Mouse (Mus musculus) neural tube, embryonic 13.5 days (tissue): ENCODE results near the gene Hist1h3e. TPM values are rescaled to one million over a fixed set of nuclear protein-coding genes. Genes with fewer than 3 reads are reported as not detected.
"Not testable (repeated sequence)": the region's sequence is repeated elsewhere in the genome, so short reads cannot be mapped to it uniquely, and the experiment has no call there.

Source experiments
- ATAC-seq: fragments of 200-750 bp; cut with Nextera tagmentation; 2 replicates; pipeline ENCODE4 v1.8.0; 2017; ENCODE audit warnings: low read depth, mild to moderate bottlenecking, moderate TSS enrichment, moderate library complexity
- H3K27ac ChIP-seq: fragments of 300-500 bp; sonication (generic); replicated peaks from 2 replicates; pipeline ENCODE4 v1.5.1; 2015; ENCODE audit warnings: moderate library complexity, mild to moderate bottlenecking, inconsistent platforms
- H3K27me3 ChIP-seq: fragments of 300-500 bp; sonication (generic); 2 replicates; pipeline ENCODE4 v1.6.1; 2015; ENCODE audit warnings: mild to moderate bottlenecking, inconsistent platforms
- H3K36me3 ChIP-seq: fragments of 300-500 bp; sonication (generic); 2 replicates; pipeline ENCODE4 v1.6.1; 2015; ENCODE audit warnings: mild to moderate bottlenecking, inconsistent platforms
- H3K4me1 ChIP-seq: fragments of 300-500 bp; sonication (generic); replicated peaks from 2 replicates; pipeline ENCODE4 v1.6.1; 2015; ENCODE audit warnings: inconsistent platforms
- H3K4me2 ChIP-seq: fragments of 300-500 bp; sonication (generic); 2 replicates; pipeline ENCODE4 v1.6.1; 2015; ENCODE audit warnings: inconsistent platforms, mild to moderate bottlenecking, moderate library complexity
- H3K4me3 ChIP-seq: fragments of 300-500 bp; sonication (generic); 2 replicates; pipeline ENCODE4 v1.5.1; 2015; ENCODE audit warnings: mild to moderate bottlenecking, inconsistent platforms
- H3K9ac ChIP-seq: fragments of 300-500 bp; sonication (generic); 2 replicates; pipeline ENCODE4 v1.6.1; 2015; ENCODE audit warnings: moderate library complexity, mild to moderate bottlenecking, inconsistent platforms
- H3K9me3 ChIP-seq: fragments of 300-500 bp; sonication (generic); 2 replicates; pipeline ENCODE4 v1.6.1; 2016; ENCODE audit warnings: inconsistent platforms
- WGBS: fragments of 180-500 bp; shearing (Covaris S2); methylation state at CpG from one replicate; pipeline ENCODE4 v1.1.7; 2015; 5-methylcytosine and 5-hydroxymethylcytosine counted together
- polyA plus RNA-seq: library from polyadenylated mRNA; unstranded; fragments of >200 nt; fragmentation: Nextera tagmentation; extraction: Ambion mirVana; gene quantifications from 2 replicates; pipeline ENCODE4 v1.2.1, GENCODE M21; 2015

Gene Hist1h3e
- polyA plus RNA-seq, 1 experiment from 2014 or later, result 3.2 TPM

DNA sequence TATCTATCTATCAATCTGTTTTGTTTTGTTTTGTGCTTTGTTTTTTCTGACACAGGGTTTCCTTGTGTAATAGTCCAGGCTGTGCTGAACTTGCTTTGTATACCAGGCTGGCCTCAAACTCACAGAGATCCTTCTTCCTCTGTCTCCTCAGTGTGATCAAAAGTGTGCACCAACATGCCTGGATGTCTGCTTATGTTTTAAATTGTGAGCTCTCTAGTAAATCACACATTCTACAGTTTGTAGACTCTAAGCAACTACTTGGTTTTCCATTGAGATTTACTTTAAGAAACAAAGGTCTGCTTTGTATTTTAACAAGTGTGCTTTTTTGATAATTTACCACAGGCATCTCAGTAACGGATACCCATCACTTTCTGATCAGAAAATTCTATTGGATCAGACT lies 15.7 kb upstream of the Hist1h3e start:
- no peak overlapping the region for H3K4me2 ChIP-seq
- H3K27me3 ChIP-seq, result no peaks in the 10 kb centered on the region
- H3K9me3 ChIP-seq, result no peaks in the 10 kb centered on the region
- no peaks in the 10 kb centered on the region for H3K36me3 ChIP-seq
- ATAC-seq, result no peak
- H3K9ac ChIP-seq, result no peak overlapping the region
- H3K4me3 ChIP-seq, result no peak overlapping the region
- H3K4me1 ChIP-seq, result peaks cover 42% of the 10 kb centered on the region
- WGBS, result 86% methylated on average over 1 of the region's 1 CpGs
- no peak overlapping the region for H3K27ac ChIP-seq

DNA sequence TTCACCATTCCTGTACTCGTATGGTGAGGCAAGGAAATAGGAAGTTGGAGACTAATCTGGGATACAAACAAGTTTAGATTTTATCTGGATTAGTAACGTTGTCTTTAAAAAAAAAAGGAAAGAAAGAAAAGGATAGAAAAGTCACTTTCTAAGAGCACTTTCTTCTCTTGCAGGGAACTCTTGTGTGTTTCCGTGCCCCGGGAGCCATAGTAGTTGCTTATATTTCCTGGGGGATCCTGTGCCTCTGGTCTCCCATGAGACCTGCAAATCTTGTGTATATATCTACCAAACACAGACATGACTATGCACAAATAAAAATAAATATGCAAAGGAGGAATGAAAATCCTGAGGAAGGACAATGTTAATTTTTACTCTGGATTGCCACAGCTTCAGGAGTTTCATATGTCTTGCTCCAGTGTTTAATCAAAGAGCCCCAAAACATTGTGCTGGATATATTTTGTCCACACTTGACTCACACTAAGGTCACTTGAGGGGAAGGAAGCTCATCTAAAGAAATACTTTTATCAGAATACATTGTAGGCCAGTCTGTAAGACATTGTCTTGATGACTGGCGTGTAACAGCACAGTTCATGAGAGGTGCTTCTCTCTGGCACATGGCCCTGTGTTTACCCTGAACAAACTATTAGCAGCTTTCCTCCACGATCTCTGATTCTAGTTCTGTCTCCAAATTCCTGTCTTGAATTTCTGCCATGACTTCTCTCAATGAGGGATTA lies 14.9 kb upstream of the Hist1h3e start:
- no peaks in the 10 kb centered on the region for H3K9me3 ChIP-seq
- peak overlapping the region; percentile 78 for H3K9ac ChIP-seq
- H3K4me2 ChIP-seq, result peak overlapping the region; percentile 81
- H3K27me3 ChIP-seq, result no peaks in the 10 kb centered on the region
- 54% methylated on average over 6 of the region's 6 CpGs for WGBS
- H3K4me1 ChIP-seq, result peaks cover 42% of the 10 kb centered on the region
- H3K27ac ChIP-seq, result 0 out of 2 replicates have a peak overlapping the region, but pooled peaks have one; percentile 1
- H3K4me3 ChIP-seq, result 0 out of 2 replicates have a peak overlapping the region, but pooled peaks have one; percentile 42
- no peaks in the 10 kb centered on the region for H3K36me3 ChIP-seq
- no peak for ATAC-seq

- 8% methylated on average over 7 of the region's 7 CpGs for WGBS
Measured at GRCm38 (mm10) chr13:23576351-23576881, 14.2 kb upstream of the Hist1h3e start.

GRCm38 (mm10) chr13:23575864-23576313 lies 13.7 kb upstream of the Hist1h3e start:
- Histone ChIP-seq H3K9ac (peak overlapping the region; percentile 78), H3K27ac (peak overlapping the region; percentile 81), H3K4me3 (peak overlapping the region; percentile 42), H3K4me1 (peaks cover 39% of the 10 kb centered on the region), H3K4me2 (peak overlapping the region; percentile 81)
- H3K9me3 ChIP-seq, ATAC-seq, H3K27me3 ChIP-seq, H3K36me3 ChIP-seq: not testable (repeated sequence)
- whole genome bisulfite sequencing, result under 1% methylated on average over 14 of the region's 40 CpGs

More at GRCm38 (mm10) chr13:23576351-23576881, 14.2 kb upstream of the Hist1h3e start:
- no peak for ATAC-seq
- H3K9ac ChIP-seq, result peak overlapping the region; percentile 78
- H3K36me3 ChIP-seq, result no peaks in the 10 kb centered on the region
- H3K27ac ChIP-seq, result peak overlapping the region; percentile 68
- no peaks in the 10 kb centered on the region for H3K27me3 ChIP-seq
- H3K4me1 ChIP-seq, result peaks cover 41% of the 10 kb centered on the region
- peak overlapping the region; percentile 42 for H3K4me3 ChIP-seq
- no peaks in the 10 kb centered on the region for H3K9me3 ChIP-seq
- H3K4me2 ChIP-seq, result peak overlapping the region; percentile 81

DNA sequence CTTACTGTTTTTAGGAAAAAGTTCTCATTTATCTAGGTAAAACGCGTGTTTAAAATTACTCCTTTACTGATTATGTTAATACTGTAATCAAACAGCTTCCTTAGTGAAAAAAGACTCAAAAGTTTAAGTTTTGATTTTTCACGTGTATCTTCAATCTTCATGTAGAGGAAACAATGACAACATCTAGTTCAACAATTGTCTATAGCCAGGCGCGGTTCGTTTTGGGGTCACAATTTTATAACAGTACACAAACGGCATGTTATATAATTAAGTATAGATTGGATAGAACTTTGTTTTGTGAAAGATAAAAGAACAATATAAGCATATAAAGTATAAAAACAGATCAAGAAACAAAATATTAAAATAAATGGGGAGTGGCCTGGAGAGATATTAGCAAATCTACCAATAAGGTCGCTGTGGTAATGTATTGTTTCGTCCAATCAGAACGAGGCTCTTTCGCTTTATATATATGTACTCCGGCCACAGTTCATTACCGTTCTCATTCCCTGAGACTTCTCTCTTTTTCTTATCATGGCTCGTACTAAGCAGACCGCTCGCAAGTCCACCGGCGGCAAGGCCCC lies 13.2 kb upstream of the Hist1h3e start, which contains the start of gene Hist1h3d:
TSS of gene Hist1h3d (plus strand) at position 493 of the 581 bp plus-strand sequence.
- Histone ChIP-seq H3K4me1 (peaks cover 38% of the 10 kb centered on the region), H3K4me3 (peak within 1 kb of the TSS; percentile 42), H3K4me2 (peak within 1 kb of the TSS; percentile 81), H3K36me3 (no peaks in the 10 kb centered on the region), H3K27me3 (no peaks in the 10 kb centered on the region), H3K9ac (peak within 1 kb of the TSS; percentile 78), H3K9me3 (no peaks in the 10 kb centered on the region), H3K27ac (peak within 1 kb of the TSS; percentile 84)
- under 1% methylated on average over 18 of the region's 18 CpGs for WGBS
- ATAC-seq, result peak; percentile 60

DNA sequence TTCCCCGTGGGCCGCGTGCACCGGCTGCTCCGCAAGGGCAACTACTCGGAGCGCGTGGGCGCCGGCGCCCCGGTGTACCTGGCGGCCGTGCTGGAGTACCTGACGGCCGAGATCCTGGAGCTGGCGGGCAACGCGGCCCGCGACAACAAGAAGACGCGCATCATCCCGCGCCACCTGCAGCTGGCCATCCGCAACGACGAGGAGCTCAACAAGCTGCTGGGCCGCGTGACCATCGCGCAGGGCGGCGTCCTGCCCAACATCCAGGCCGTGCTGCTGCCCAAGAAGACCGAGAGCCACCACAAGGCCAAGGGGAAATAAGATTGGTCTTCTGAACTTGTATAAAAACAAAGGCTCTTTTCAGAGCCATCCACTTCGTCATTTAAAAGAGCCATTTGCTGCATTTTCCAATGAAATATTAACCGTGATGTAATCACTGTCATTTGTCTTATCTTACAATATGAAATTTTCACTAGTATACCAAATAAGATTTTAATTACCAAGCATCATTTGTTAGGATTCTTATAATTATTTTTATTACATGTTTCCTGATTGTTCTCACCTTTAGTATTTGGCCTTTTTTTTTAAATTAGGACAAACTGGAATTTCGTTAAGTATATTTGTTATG lies 12.5 kb upstream of the Hist1h3e start:
- ATAC-seq, result peak; percentile 6; the same call in 1 of the 2 replicates
- Histone ChIP-seq H3K4me1 (peaks cover 42% of the 10 kb centered on the region), H3K9ac (peak overlapping the region; percentile 59; the same call in 1 of the 2 replicates), H3K4me3 (peak overlapping the region; percentile 45), H3K4me2 (peak overlapping the region; percentile 81), H3K27ac (peak overlapping the region; percentile 84)
- not testable (repeated sequence) for H3K36me3 ChIP-seq, H3K9me3 ChIP-seq, H3K27me3 ChIP-seq
- under 1% methylated on average over 7 of the region's 39 CpGs for WGBS

DNA sequence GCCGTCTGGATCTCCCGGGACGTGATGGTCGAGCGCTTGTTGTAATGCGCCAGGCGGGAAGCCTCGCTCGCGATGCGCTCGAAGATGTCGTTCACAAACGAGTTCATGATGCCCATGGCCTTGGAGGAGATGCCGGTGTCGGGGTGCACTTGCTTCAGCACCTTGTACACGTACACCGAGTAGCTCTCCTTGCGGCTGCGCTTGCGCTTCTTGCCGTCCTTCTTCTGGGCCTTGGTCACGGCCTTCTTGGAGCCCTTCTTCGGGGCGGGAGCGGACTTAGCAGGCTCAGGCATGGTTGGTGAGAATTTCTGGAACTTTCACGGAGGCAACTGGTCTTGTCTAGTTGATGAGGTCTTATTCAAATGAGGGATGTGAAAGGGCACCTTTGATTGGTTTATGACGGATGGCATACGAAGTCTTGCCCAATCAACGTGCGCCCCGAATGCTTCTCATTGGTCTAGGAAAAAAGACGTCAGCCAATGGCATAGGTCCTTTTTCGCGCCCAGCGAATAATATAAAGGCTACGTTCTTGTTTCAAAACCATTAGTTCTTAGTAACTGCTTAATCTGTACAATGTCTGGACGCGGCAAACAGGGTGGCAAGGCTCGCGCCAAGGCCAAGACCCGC lies 11.8 kb upstream of the Hist1h3e start, which contains the start of the genes Hist1h2bf and Hist1h2ad:
TSS of gene Hist1h2bf (minus strand) at position 299 of the 627 bp plus-strand sequence.
TSS of gene Hist1h2ad (plus strand) at position 484 of the 627 bp plus-strand sequence.
- Histone ChIP-seq H3K4me3 (peak within 1 kb of the TSS; percentile 45), H3K27ac (peak within 1 kb of the TSS; percentile 84), H3K4me1 (peaks cover 42% of the 10 kb centered on the region), H3K4me2 (peak within 1 kb of the TSS; percentile 81), H3K9ac (peak within 1 kb of the TSS; percentile 80)
- H3K27me3 ChIP-seq, H3K9me3 ChIP-seq, H3K36me3 ChIP-seq: not testable (repeated sequence)
- peak; percentile 88 for ATAC-seq
- under 1% methylated on average over 42 of the region's 42 CpGs for WGBS

DNA sequence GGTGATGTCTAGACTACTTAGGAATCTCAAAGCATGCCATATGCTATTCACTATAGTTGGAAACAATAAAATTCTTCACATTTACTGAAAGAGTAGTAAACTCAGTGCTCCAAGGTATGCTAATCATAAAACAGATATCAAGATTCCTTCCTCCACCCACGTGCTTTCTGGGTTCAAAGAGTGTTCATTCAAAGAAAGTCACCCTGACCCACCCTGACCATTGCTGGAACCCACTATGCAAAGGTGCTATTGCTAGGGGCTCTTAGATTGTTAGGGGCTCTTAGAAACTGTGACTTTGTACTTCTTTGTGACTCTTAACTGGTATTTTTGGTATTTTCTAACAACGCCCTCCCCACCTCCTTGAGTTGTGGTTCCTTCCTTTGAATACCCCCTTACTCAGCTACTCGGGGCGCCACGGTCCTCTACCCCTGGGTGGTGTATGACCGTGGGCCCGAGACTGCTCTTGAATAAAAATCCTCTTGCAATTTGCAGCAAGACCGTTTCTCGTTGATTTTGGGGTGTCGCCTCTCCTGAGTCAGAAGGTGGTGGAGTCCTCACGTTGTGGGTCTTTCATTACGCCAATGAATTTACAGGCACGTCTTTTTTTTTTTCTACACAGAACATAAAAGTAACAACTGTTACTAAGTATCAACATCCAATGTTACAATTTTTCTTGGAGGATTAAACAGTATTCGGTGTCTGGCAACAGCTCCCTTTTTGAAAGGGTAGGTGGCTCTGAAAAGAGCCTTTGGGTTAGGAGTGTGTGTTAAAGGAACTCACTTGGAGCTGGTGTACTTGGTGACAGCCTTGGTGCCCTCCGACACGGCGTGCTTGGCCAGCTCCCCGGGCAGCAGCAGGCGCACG lies 11.1 kb upstream of the Hist1h3e start:
- WGBS, result 11% methylated on average over 20 of the region's 20 CpGs
- H3K4me1 ChIP-seq, result peaks cover 42% of the 10 kb centered on the region
- not testable (repeated sequence) for H3K9me3 ChIP-seq, ATAC-seq, H3K27me3 ChIP-seq, H3K36me3 ChIP-seq
- H3K27ac ChIP-seq, result peak overlapping the region; percentile 96
- peak overlapping the region; percentile 45 for H3K4me3 ChIP-seq
- H3K4me2 ChIP-seq, result peak overlapping the region; percentile 81
- peak overlapping the region; percentile 80 for H3K9ac ChIP-seq

GRCm38 (mm10) chr13:23572218-23573033 lies 10.3 kb upstream of the Hist1h3e start:
- H3K27ac ChIP-seq, result peak overlapping the region; percentile 96
- no peaks in the 10 kb centered on the region for H3K36me3 ChIP-seq
- H3K4me1 ChIP-seq, result peaks cover 42% of the 10 kb centered on the region
- WGBS, result 35% methylated on average over 2 of the region's 2 CpGs
- H3K9ac ChIP-seq, result peak overlapping the region; percentile 80
- peak overlapping the region; percentile 81 for H3K4me2 ChIP-seq
- no peaks in the 10 kb centered on the region for H3K27me3 ChIP-seq
- H3K4me3 ChIP-seq, result peak overlapping the region; percentile 45
- no peak for ATAC-seq
- H3K9me3 ChIP-seq, result no peaks in the 10 kb centered on the region

GRCm38 (mm10) chr13:23571504-23572217 lies 9.5 kb upstream of the Hist1h3e start:
- Histone ChIP-seq H3K4me1 (peaks cover 34% of the 10 kb centered on the region), H3K4me2 (peak overlapping the region; percentile 81), H3K4me3 (peak overlapping the region; percentile 45), H3K9ac (peak overlapping the region; percentile 80), H3K27ac (peak overlapping the region; percentile 96)
- not testable (repeated sequence) for ATAC-seq, H3K36me3 ChIP-seq, H3K9me3 ChIP-seq, H3K27me3 ChIP-seq
- WGBS, result under 1% methylated on average over 14 of the region's 34 CpGs
